Mouse (Mus musculus): ENCODE data around the gene Acaca.
"Not testable (repeated sequence)": the region's sequence is repeated elsewhere in the genome, so short reads cannot be mapped to it uniquely, and the experiment has no call there.

Gene Acaca

GRCm38 (mm10) chr11:84251170-84251569 is 121.7 kb downstream of the Acaca start:
- no peak for DNase-seq

- no peak for DNase-seq
Measured at GRCm38 (mm10) chr11:84252425-84252824, 123.0 kb downstream of the Acaca start.

GRCm38 (mm10) chr11:84255879-84256278 is 126.4 kb downstream of the Acaca start:
- no peak for DNase-seq

GRCm38 (mm10) chr11:84258053-84258710 is 128.7 kb downstream of the Acaca start:
- no peak for DNase-seq

- DNase-seq, result no peak
Measured at GRCm38 (mm10) chr11:84264490-84264889, 135.0 kb downstream of the Acaca start.

GRCm38 (mm10) chr11:84268068-84268467 is 138.6 kb downstream of the Acaca start:
- peak; percentile 41 for DNase-seq

GRCm38 (mm10) chr11:84270511-84270910 is 141.0 kb downstream of the Acaca start:
- no peak for DNase-seq

GRCm38 (mm10) chr11:84271948-84272347 is 142.5 kb downstream of the Acaca start:
- no peak for DNase-seq

- DNase-seq, result no peak
Measured at GRCm38 (mm10) chr11:84272574-84272973, 143.1 kb downstream of the Acaca start.

GRCm38 (mm10) chr11:84276979-84277378 is 147.5 kb downstream of the Acaca start:
- no peak for DNase-seq

- DNase-seq, result no peak
Measured at GRCm38 (mm10) chr11:84281280-84281679, 151.8 kb downstream of the Acaca start.

- no peak for DNase-seq
Measured at GRCm38 (mm10) chr11:84282944-84283703, 153.7 kb downstream of the Acaca start.

GRCm38 (mm10) chr11:84290781-84291180 is 161.3 kb downstream of the Acaca start:
- DNase-seq, result no peak

GRCm38 (mm10) chr11:84292532-84292931 is 163.1 kb downstream of the Acaca start:
- DNase-seq, result no peak

GRCm38 (mm10) chr11:84293288-84293687 is 163.8 kb downstream of the Acaca start:
- no peak for DNase-seq

- DNase-seq, result no peak
Measured at GRCm38 (mm10) chr11:84296337-84296736, 166.9 kb downstream of the Acaca start.

- no peak for DNase-seq
Measured at GRCm38 (mm10) chr11:84305474-84305873, 176.0 kb downstream of the Acaca start.

GRCm38 (mm10) chr11:84306158-84306742 is 176.8 kb downstream of the Acaca start:
- no peak for DNase-seq

GRCm38 (mm10) chr11:84324032-84324752 is 194.7 kb downstream of the Acaca start:
- no peak for DNase-seq

- no peak for DNase-seq
Measured at GRCm38 (mm10) chr11:84327086-84327485, 197.6 kb downstream of the Acaca start.

GRCm38 (mm10) chr11:84332384-84332783 is 202.9 kb downstream of the Acaca start:
- DNase-seq, result no peak

GRCm38 (mm10) chr11:84332860-84333259 is 203.4 kb downstream of the Acaca start:
- DNase-seq, result no peak

- not testable (repeated sequence) for DNase-seq
Measured at GRCm38 (mm10) chr11:84338273-84338672, 208.8 kb downstream of the Acaca start.

Data from thymus, postnatal 25 days (tissue).